Mouse (Mus musculus) heart, embryonic 15.5 days (tissue): ENCODE results near the gene Sec1. TPM values are rescaled to one million over a fixed set of nuclear protein-coding genes. Genes with fewer than 3 reads are reported as not detected.

Source experiments
- ATAC-seq: fragments of 200-750 bp; cut with Nextera tagmentation; replicated peaks from 2 replicates; pipeline ENCODE4 v1.8.0; 2017; ENCODE audit warnings: low read depth, moderate TSS enrichment; ENCODE audit not compliant: insufficient number of reproducible peaks, insufficient read depth, low FRiP score
- H3K27ac ChIP-seq: fragments of 300-500 bp; sonication (generic); 2 replicates; pipeline ENCODE4 v1.5.1; 2015; ENCODE audit warnings: mild to moderate bottlenecking, inconsistent platforms
- H3K27me3 ChIP-seq: fragments of 300-500 bp; sonication (generic); 2 replicates; pipeline ENCODE4 v1.6.1; 2015; ENCODE audit warnings: inconsistent platforms
- H3K36me3 ChIP-seq: fragments of 300-500 bp; sonication (generic); 2 replicates; pipeline ENCODE4 v1.6.1; 2015; ENCODE audit warnings: mild to moderate bottlenecking, inconsistent platforms
- H3K4me1 ChIP-seq: fragments of 300-500 bp; sonication (generic); replicated peaks from 2 replicates; pipeline ENCODE4 v1.6.1; 2015; ENCODE audit warnings: inconsistent platforms
- H3K4me2 ChIP-seq: fragments of 300-500 bp; sonication (generic); 2 replicates; pipeline ENCODE4 v1.6.1; 2015; ENCODE audit warnings: inconsistent platforms, mild to moderate bottlenecking, moderate library complexity
- H3K4me3 ChIP-seq: fragments of 300-500 bp; sonication (generic); 2 replicates; pipeline ENCODE4 v1.5.1; 2015; ENCODE audit warnings: mild to moderate bottlenecking, inconsistent platforms
- H3K9ac ChIP-seq: fragments of 300-500 bp; sonication (generic); 2 replicates; pipeline ENCODE4 v1.6.1; 2015; ENCODE audit warnings: mild to moderate bottlenecking, inconsistent platforms
- H3K9me3 ChIP-seq: fragments of 300-500 bp; sonication (generic); replicated peaks from 2 replicates; pipeline ENCODE4 v1.6.1; 2016; ENCODE audit warnings: inconsistent platforms
- WGBS: fragments of 180-500 bp; shearing (Covaris S2); methylation state at CpG from one replicate; pipeline ENCODE4 v1.1.7; 2015; ENCODE audit warnings: mixed read lengths; 5-methylcytosine and 5-hydroxymethylcytosine counted together
- polyA plus RNA-seq: library from polyadenylated mRNA; unstranded; fragments of >200 nt; fragmentation: Nextera tagmentation; extraction: Ambion mirVana; gene quantifications from 2 replicates; pipeline ENCODE4 v1.2.1, GENCODE M21; 2015

Gene Sec1
- polyA plus RNA-seq, 1 experiment from 2014 or later, result 0.13 TPM

DNA sequence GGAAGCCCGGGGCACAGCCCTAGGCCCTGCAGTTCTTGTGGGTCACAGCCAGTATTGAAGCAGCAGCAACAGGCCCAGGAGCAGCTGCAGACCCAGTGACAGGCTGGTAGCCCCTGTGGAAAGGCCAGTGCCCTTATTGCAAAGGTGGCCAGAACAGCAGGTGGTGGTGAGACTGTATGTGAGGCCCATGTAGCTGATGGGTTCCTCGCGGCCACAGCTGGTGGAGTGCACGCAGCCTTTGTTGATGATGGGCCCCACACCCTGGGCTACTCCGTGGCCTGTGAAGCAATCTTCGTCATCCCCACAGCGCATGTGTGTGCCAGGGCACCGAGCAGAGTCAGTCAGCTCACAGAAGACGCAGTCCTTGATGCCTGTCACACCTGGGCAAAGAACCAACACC, 30.9 kb upstream of the Sec1 start:
- Histone ChIP-seq H3K27me3 (no peaks in the 10 kb centered on the region), H3K4me2 (no peak overlapping the region), H3K9ac (no peak overlapping the region), H3K4me3 (no peak overlapping the region), H3K4me1 (no peaks in the 10 kb centered on the region), H3K36me3 (peaks cover 27% of the 10 kb centered on the region), H3K27ac (no peak overlapping the region), H3K9me3 (no peaks in the 10 kb centered on the region)
- WGBS, result 84% methylated on average over 9 of the region's 9 CpGs
- ATAC-seq, result no peak

DNA sequence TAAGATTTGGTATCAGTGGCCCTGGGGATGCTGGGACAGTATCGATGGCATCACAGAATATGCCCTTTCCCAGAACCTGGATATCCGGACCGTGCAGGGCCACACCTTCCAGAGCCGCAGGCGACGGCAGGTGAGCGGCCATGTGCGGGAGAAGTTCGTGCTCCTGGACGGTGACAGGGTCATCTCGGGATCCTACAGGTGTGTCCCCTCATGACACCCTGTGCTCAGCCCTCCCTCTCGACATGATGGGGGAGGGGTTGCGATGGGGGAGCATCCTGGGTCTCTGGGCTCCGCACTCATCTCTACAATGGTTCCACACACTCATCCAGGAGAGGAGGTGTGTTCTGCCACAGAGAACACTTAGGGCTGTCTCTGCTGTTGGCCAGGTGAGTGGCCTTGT, 29.6 kb upstream of the Sec1 start:
- Histone ChIP-seq H3K27me3 (no peaks in the 10 kb centered on the region), H3K4me1 (peaks cover 12% of the 10 kb centered on the region), H3K27ac (no peak overlapping the region), H3K9me3 (no peaks in the 10 kb centered on the region), H3K9ac (no peak overlapping the region), H3K4me3 (no peak overlapping the region), H3K36me3 (peaks cover 33% of the 10 kb centered on the region), H3K4me2 (no peak overlapping the region)
- ATAC-seq, result no peak
- WGBS, result 90% methylated on average over 14 of the region's 14 CpGs

DNA sequence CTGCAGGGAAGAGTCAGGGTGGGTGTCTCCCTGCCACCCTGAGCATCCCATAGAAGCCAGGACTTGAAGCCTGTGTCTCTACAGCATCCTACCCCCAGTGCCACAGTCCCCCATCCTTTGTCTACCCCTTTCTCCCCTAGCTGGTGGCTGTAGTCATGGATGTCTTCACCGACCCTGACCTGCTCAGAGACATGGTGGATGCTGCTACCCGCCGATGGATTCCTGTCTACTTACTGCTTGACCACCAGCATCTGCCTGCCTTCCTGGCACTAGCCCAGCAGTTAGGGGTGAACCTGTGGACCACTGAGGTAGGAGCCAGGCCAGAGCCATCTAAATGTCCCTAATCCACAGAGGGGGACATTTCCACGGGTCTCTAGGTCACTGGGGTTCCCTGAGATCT, 29.1 kb upstream of the Sec1 start:
- H3K4me1 ChIP-seq, result peaks cover 14% of the 10 kb centered on the region
- no peak overlapping the region for H3K4me2 ChIP-seq
- H3K9ac ChIP-seq, result no peak overlapping the region
- no peaks in the 10 kb centered on the region for H3K27me3 ChIP-seq
- no peaks in the 10 kb centered on the region for H3K9me3 ChIP-seq
- no peak for ATAC-seq
- H3K36me3 ChIP-seq, result peaks cover 33% of the 10 kb centered on the region
- no peak overlapping the region for H3K27ac ChIP-seq
- H3K4me3 ChIP-seq, result no peak overlapping the region
- 82% methylated on average over 4 of the region's 4 CpGs for WGBS

- H3K9ac ChIP-seq, result no peak overlapping the region
- H3K36me3 ChIP-seq, result peaks cover 33% of the 10 kb centered on the region
- H3K27ac ChIP-seq, result no peak overlapping the region
Observed at GRCm38 (mm10) chr7:45722348-45722713, 28.1 kb upstream of the Sec1 start.

GRCm38 (mm10) chr7:45721642-45722347, 27.6 kb upstream of the Sec1 start:
- Histone ChIP-seq H3K36me3 (peaks cover 33% of the 10 kb centered on the region), H3K9me3 (no peaks in the 10 kb centered on the region), H3K9ac (no peak overlapping the region), H3K4me3 (no peak overlapping the region), H3K4me2 (no peak overlapping the region), H3K27ac (no peak overlapping the region), H3K27me3 (no peaks in the 10 kb centered on the region), H3K4me1 (peaks cover 18% of the 10 kb centered on the region)
- 68% methylated on average over 13 of the region's 13 CpGs for WGBS
- ATAC-seq, result no peak

More at GRCm38 (mm10) chr7:45722348-45722713, 28.1 kb upstream of the Sec1 start:
- no peaks in the 10 kb centered on the region for H3K27me3 ChIP-seq
- no peaks in the 10 kb centered on the region for H3K9me3 ChIP-seq
- no peak for ATAC-seq
- no peak overlapping the region for H3K4me3 ChIP-seq
- H3K4me2 ChIP-seq, result no peak overlapping the region
- H3K4me1 ChIP-seq, result peaks cover 14% of the 10 kb centered on the region
- 75% methylated on average over 13 of the region's 13 CpGs for WGBS

DNA sequence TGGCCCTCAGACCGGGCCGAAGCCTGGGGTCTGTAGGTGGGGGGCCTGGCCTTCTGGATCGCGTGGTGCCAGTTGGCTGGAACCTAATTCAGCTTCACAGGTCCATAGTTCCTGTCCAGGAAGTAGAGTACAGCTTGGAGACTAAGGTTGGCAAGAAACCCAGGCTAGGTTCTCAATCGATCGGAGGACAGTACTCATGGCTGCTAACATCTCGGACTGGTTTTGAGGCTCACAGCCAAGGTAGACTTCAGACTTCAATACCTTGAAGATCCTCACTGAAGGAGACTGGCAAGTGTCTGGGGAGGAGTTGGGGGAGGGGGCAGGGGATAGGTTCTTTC, 27.0 kb upstream of the Sec1 start:
- H3K4me2 ChIP-seq, result no peak overlapping the region
- no peak for ATAC-seq
- H3K4me1 ChIP-seq, result peaks cover 24% of the 10 kb centered on the region
- H3K9ac ChIP-seq, result no peak overlapping the region
- H3K27ac ChIP-seq, result no peak overlapping the region
- no peaks in the 10 kb centered on the region for H3K9me3 ChIP-seq
- H3K4me3 ChIP-seq, result no peak overlapping the region
- H3K36me3 ChIP-seq, result peaks cover 29% of the 10 kb centered on the region
- WGBS, result 80% methylated on average over 7 of the region's 7 CpGs
- no peaks in the 10 kb centered on the region for H3K27me3 ChIP-seq

DNA sequence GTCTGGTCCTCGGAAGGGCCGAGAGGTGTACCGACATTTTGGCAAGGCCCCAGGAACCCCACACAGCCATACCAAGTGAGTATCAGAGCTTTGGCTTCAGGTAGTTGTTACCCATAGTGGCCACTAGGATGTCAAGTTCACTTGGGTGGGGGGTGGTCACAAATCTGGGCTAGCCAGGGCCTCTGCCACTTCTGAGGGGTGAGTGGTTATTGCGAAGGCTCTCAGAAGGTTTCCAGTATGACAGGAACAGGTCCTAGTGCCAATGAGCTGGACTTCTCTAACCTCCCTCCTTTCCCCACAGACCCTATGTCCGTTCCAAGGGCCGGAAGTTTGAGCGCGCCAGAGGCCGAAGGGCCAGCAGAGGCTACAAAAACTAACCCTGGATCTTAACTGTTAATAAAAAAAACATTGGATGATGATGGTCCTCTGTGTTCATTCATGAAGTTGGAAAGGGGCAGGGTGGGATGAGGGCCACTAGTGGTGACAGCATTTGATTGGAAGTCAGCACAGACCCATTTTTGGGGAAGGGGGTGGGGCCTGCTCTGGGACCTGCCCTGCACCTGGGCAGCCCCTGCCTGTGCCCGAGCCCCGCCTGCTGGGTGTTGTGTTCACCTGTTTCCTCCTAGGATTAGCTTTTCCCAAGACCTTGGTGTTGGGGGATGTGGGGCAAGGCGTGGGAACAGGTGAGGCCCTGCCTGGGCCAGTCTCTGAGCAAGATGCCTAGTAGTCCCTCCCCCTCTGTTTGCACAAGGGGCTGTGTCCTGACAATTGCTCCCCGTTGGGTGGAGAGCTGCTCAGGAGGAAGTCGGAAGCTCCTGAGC, 26.4 kb upstream of the Sec1 start, which contains the start of gene Fam83e:
TSS of gene Fam83e (plus strand) at position 800 of the 821 bp plus-strand sequence.
- Histone ChIP-seq H3K9ac (no peak within 1 kb of the TSS), H3K4me1 (peaks cover 30% of the 10 kb centered on the region), H3K4me3 (no peak within 1 kb of the TSS), H3K36me3 (peaks cover 29% of the 10 kb centered on the region), H3K27ac (no peak within 1 kb of the TSS), H3K4me2 (no peak within 1 kb of the TSS), H3K9me3 (no peaks in the 10 kb centered on the region), H3K27me3 (no peaks in the 10 kb centered on the region)
- WGBS, result 74% methylated on average over 14 of the region's 14 CpGs
- ATAC-seq, result no peak

DNA sequence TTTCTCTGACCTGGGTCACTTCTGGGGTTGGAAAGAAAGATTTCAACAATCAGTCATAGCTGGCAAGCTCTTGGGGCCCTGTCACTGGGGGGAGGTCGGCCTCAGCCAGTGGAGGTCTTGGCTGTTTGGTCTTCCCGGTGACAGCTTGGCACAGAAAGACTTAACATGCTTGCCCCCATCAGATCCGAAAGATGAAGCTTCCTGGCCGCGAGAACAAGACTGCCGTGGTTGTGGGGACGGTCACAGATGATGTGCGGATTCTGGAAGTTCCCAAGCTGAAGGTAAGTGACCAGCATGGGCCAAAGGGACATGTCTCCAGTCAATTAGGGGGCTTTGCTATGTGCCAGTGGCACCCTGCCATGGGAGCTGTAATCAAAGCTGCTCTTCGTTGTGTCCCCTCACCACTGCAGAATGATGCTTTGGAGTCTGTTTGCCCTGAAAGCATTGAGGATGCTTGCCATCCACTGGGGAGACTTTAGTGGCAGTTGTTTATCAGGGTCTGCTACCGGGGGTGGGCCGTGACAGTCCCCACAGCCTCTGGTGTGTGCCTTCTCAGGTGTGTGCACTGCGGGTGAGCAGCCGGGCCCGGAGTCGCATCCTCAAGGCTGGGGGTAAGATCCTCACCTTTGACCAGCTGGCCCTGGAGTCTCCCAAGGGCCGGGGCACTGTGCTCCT, 25.7 kb upstream of the Sec1 start:
- H3K4me1 ChIP-seq, result peaks cover 33% of the 10 kb centered on the region
- no peaks in the 10 kb centered on the region for H3K27me3 ChIP-seq
- ATAC-seq, result no peak
- no peaks in the 10 kb centered on the region for H3K9me3 ChIP-seq
- H3K9ac ChIP-seq, result no peak overlapping the region
- 88% methylated on average over 16 of the region's 16 CpGs for WGBS
- no peak overlapping the region for H3K4me3 ChIP-seq
- no peak overlapping the region for H3K27ac ChIP-seq
- peaks cover 29% of the 10 kb centered on the region for H3K36me3 ChIP-seq
- H3K4me2 ChIP-seq, result peak overlapping the region; percentile 64; the same call in 1 of the 2 replicates

DNA sequence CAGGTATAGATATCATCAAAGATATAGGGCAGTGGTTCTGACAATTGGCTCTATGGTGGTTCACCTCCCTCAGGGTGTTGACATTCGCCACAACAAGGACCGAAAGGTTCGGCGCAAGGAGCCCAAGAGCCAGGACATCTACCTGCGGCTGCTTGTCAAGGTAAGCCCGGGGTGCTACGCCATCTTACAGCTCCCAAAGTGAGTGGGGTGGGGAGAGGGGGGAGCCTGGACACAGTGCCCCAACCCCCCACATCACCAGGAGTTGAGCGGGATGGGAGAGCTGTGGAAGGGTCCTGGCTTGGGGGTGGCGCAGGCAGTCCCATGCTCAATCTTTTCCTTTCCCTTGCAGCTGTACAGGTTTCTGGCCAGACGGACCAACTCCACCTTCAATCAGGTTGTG, 25.0 kb upstream of the Sec1 start:
- peaks cover 26% of the 10 kb centered on the region for H3K36me3 ChIP-seq
- peak overlapping the region; percentile 88 for H3K9ac ChIP-seq
- H3K27ac ChIP-seq, result no peak overlapping the region
- peaks cover 39% of the 10 kb centered on the region for H3K4me1 ChIP-seq
- WGBS, result 74% methylated on average over 10 of the region's 10 CpGs
- ATAC-seq, result no peak
- no peaks in the 10 kb centered on the region for H3K27me3 ChIP-seq
- H3K4me3 ChIP-seq, result peak overlapping the region; percentile 69
- no peaks in the 10 kb centered on the region for H3K9me3 ChIP-seq
- peak overlapping the region; percentile 64 for H3K4me2 ChIP-seq

GRCm38 (mm10) chr7:45718331-45718730, 24.1 kb upstream of the Sec1 start:
- WGBS, result under 1% methylated on average over 20 of the region's 20 CpGs
- no peaks in the 10 kb centered on the region for H3K27me3 ChIP-seq
- peak overlapping the region; percentile 85 for H3K27ac ChIP-seq
- H3K4me1 ChIP-seq, result peaks cover 43% of the 10 kb centered on the region
- ATAC-seq, result no peak
- peak overlapping the region; percentile 64 for H3K4me2 ChIP-seq
- H3K36me3 ChIP-seq, result peaks cover 20% of the 10 kb centered on the region
- H3K9me3 ChIP-seq, result no peaks in the 10 kb centered on the region
- peak overlapping the region; percentile 69 for H3K4me3 ChIP-seq
- peak overlapping the region; percentile 88 for H3K9ac ChIP-seq

GRCm38 (mm10) chr7:45717918-45718297, 23.7 kb upstream of the Sec1 start, which contains the start of gene Sphk2:
Sphk2 (minus strand) TSS chr7:45718002.
- peak within 1 kb of the TSS; percentile 89 for H3K27ac ChIP-seq
- H3K9me3 ChIP-seq, result no peaks in the 10 kb centered on the region
- peak within 1 kb of the TSS; percentile 80 for H3K4me2 ChIP-seq
- H3K36me3 ChIP-seq, result peaks cover 23% of the 10 kb centered on the region
- H3K4me1 ChIP-seq, result peaks cover 43% of the 10 kb centered on the region
- peak within 1 kb of the TSS; percentile 69 for H3K4me3 ChIP-seq
- H3K9ac ChIP-seq, result peak within 1 kb of the TSS; percentile 88
- no peaks in the 10 kb centered on the region for H3K27me3 ChIP-seq
- 0% methylated on average over 41 of the region's 41 CpGs for WGBS
- ATAC-seq, result peak; percentile 76
